Mouse (Mus musculus): ENCODE results near the gene Fiz1.

DNA sequence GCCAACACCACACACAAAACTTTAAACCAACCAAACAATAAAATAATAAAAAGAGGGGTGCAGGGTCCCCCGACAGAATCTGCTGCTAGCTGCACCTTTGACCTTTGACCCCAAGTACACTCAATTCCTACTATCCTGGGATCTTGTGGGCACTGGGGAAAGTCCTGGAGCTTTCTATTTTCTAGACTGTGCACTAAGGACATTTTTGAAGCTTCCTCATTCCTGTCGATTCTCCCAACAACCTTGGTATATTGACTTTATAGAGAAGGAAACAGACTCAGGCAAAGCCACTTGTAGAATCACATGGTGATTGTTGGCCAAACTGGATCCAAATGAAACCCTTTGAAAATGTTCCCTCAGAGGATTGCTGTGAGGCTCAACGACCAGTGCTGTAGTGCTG lies 1.6 kb upstream of the Fiz1 start:
- TF ChIP-seq GATA1 (IDR thresholded peaks at IDR 0.05; ENCODE audit: low read length), result no peak
- TF ChIP-seq TAL1 (IDR thresholded peaks at IDR 0.05; ENCODE audit: low read length), result no peak

Measured in erythroblast, embryonic 14.5 days (primary cell).